Mouse (Mus musculus): ENCODE data around the gene 9130204L05Rik. TPM values are rescaled to one million over a fixed set of nuclear protein-coding genes. Genes with fewer than 3 reads are reported as not detected.

The 9130204L05Rik gene
- polyA plus RNA-seq (2015; fragmentation: Nextera tagmentation; extraction: Ambion mirVana), result not detected in 2 replicates

DNA sequence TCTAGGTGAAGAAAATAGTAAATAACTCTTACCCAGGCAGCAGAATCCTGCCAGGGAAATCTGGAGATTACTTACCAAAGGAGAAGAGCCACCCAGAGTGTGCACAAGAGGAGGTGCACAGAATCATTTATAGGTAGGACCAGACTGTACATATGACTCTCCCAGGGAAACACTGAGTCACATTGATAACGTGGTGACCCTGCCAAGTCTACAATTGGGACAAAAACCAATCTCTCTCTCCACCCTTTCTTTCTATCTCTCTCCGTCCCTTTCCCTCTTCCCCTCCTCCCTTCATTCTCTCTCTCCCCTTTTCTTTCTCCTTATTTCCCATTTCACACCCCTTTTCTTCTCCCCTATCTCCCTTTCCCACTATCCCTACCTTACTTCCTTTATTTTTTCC lies at the start of gene 9130204L05Rik:
TSS of gene 9130204L05Rik (minus strand) at position 101 of the 400 bp plus-strand sequence.
- H3K9me3 ChIP-seq (ENCODE audit: control insufficient read depth, low read length), result peaks cover 4% of the 10 kb centered on the region
- H3K36me3 ChIP-seq (ENCODE audit: control insufficient read depth, insufficient read depth, low read length), result no peaks in the 10 kb centered on the region
- H3K9ac ChIP-seq (ENCODE audit: low read depth, low read length), result no peak within 1 kb of the TSS
- 60% methylated on average over 2 of the region's 2 CpGs for WGBS
- H3K4me1 ChIP-seq (ENCODE audit: control insufficient read depth, insufficient read depth, low read depth, low read length), result no peaks in the 10 kb centered on the region
- H3K27me3 ChIP-seq (replicated peaks; ENCODE audit: control insufficient read depth, insufficient read depth, low read length), result no peaks in the 10 kb centered on the region
- H3K27ac ChIP-seq (ENCODE audit: low read depth, low read length), result no peak within 1 kb of the TSS
- H3K4me3 ChIP-seq (ENCODE audit: low read length), result no peak within 1 kb of the TSS
- no peak for ATAC-seq
- no peak within 1 kb of the TSS for H3K4me2 ChIP-seq (ENCODE audit: low read length)

DNA sequence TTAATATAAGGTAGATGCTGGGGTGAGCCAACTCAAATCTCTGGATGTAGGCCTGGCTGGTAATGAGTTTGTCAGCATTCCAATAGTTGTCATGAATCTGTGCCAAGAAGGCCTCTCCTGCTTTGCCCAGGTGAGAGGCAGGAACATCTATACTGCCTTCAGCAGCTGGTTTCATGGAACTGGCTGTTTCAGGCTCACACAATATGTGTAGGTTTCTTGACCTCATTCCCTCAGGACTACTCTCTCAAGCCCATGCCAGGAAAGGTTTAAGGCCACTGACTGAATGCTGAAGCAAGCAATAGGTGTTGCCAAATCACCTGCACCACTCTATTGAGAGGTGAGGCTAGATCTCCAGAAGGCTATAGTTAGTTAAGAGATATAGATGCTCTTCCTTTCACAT lies 18.1 kb upstream of the 9130204L05Rik start:
- H3K36me3 ChIP-seq (ENCODE audit: control insufficient read depth, insufficient read depth, low read length), result no peaks in the 10 kb centered on the region
- ATAC-seq, result no peak
- H3K4me1 ChIP-seq (ENCODE audit: control insufficient read depth, insufficient read depth, low read depth, low read length), result no peaks in the 10 kb centered on the region
- peaks cover 2% of the 10 kb centered on the region; the same call in 1 of the 2 replicates for H3K9me3 ChIP-seq (ENCODE audit: control insufficient read depth, low read length)
- H3K4me2 ChIP-seq (ENCODE audit: low read length), result no peak overlapping the region
- no peaks in the 10 kb centered on the region for H3K27me3 ChIP-seq (replicated peaks; ENCODE audit: control insufficient read depth, insufficient read depth, low read length)
- no peak overlapping the region for H3K4me3 ChIP-seq (ENCODE audit: low read length)
- H3K9ac ChIP-seq (ENCODE audit: low read depth, low read length), result no peak overlapping the region
- no peak overlapping the region for H3K27ac ChIP-seq (ENCODE audit: low read depth, low read length)

GRCm38 (mm10) chr3:91059211-91059610 lies 31.4 kb downstream of the 9130204L05Rik start:
- WGBS, result 0% methylated on average over 1 of the region's 1 CpGs
- H3K4me1 ChIP-seq (ENCODE audit: control insufficient read depth, insufficient read depth, low read depth, low read length), result no peaks in the 10 kb centered on the region
- peaks cover 7% of the 10 kb centered on the region for H3K9me3 ChIP-seq (ENCODE audit: control insufficient read depth, low read length)
- H3K36me3 ChIP-seq (ENCODE audit: control insufficient read depth, insufficient read depth, low read length), result no peaks in the 10 kb centered on the region
- no peaks in the 10 kb centered on the region for H3K27me3 ChIP-seq (replicated peaks; ENCODE audit: control insufficient read depth, insufficient read depth, low read length)
- no peak overlapping the region for H3K4me2 ChIP-seq (ENCODE audit: low read length)
- H3K27ac ChIP-seq (ENCODE audit: low read depth, low read length), result no peak overlapping the region
- no peak overlapping the region for H3K4me3 ChIP-seq (ENCODE audit: low read length)
- ATAC-seq, result no peak
- no peak overlapping the region for H3K9ac ChIP-seq (ENCODE audit: low read depth, low read length)

GRCm38 (mm10) chr3:91052654-91053053 lies 37.9 kb downstream of the 9130204L05Rik start:
- H3K9me3 ChIP-seq (ENCODE audit: control insufficient read depth, low read length), result peaks cover 6% of the 10 kb centered on the region; the same call in 1 of the 2 replicates
- no peaks in the 10 kb centered on the region for H3K27me3 ChIP-seq (replicated peaks; ENCODE audit: control insufficient read depth, insufficient read depth, low read length)
- H3K36me3 ChIP-seq (ENCODE audit: control insufficient read depth, insufficient read depth, low read length), result no peaks in the 10 kb centered on the region
- H3K4me2 ChIP-seq (ENCODE audit: low read length), result no peak overlapping the region
- no peak overlapping the region for H3K27ac ChIP-seq (ENCODE audit: low read depth, low read length)
- H3K4me3 ChIP-seq (ENCODE audit: low read length), result no peak overlapping the region
- no peak overlapping the region for H3K9ac ChIP-seq (ENCODE audit: low read depth, low read length)
- ATAC-seq, result no peak
- H3K4me1 ChIP-seq (ENCODE audit: control insufficient read depth, insufficient read depth, low read depth, low read length), result no peaks in the 10 kb centered on the region
- 9% methylated on average over 1 of the region's 1 CpGs for WGBS

Measured in hindbrain, embryonic 16.5 days (tissue).